Mouse (Mus musculus) retina, postnatal 1 day (tissue): ENCODE results near the gene Rgs7bp.

Source experiments
- DNase-seq: peaks from one replicate; pipeline ENCODE4 v3.0.0-alpha.2; 2012

Gene Rgs7bp

GRCm38 (mm10) chr13:105002831-105003157, 51.9 kb downstream of the Rgs7bp start:
- no peak for DNase-seq

GRCm38 (mm10) chr13:105002132-105002830, 52.4 kb downstream of the Rgs7bp start:
- no peak for DNase-seq

DNA sequence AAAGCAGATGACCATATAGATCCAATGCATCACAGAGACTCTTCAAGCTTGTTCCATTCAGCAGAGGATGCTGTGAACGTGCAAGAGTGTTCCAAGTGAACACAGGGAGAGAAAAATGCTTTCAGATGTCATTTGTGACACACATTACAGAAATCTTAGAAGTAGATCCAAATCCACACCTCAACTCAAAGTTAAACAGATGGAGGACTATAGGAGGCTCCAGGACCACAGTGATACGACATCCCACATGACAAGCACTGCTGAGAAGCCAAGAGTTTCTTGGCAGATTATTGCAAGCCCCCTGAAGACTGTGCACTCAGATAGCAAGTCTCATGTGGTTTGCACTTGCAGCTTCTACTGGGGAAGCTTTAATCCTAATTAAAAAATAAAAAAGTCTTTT, 53.0 kb downstream of the Rgs7bp start:
- DNase-seq = no peak

DNA sequence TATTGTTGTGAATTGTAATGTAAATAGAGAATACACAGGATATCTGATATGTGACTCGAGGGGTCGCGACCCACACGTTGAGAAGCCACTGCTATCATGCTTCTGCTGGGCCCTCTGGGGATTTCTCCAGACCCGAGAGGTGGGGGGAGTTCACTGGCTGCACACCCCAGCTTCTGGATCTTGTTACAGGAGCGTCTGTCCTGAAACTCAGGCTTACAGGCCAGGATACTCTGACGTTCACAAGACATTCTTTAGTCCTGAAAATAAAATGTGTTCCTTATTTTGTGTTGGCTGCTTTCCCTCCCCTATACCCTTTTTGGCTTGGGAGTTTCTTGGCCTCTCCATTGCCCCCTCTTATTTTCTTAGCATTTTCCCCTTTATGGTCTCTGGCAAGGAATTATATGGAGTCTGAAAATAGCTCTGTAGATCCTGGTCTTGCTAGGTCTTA, 65.9 kb downstream of the Rgs7bp start:
- no peak for DNase-seq

DNA sequence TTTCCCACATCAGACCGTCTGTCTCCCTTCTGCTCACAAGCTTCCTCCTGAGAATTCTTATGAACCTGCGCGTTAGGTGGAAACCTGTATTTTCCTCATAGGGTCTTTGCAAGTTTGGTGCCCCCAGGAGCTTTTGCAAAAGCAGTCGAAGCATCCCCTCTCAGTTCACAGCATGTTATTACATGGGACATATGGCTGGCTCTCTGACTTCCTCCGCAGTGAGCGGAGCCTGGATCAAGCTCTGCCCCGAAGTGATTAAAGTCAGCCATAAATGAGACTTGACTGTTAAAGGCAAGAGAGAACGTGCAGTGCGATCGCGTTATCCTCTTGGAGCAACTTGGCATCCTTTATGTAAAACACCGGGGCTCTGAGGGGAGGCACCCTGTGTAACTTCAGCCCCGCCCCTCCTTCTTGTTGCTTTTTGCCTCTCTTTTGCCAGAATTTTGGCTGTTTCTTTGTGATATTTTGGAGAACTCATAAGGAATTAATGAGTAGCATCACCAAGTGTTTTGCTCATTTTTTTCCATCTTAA, 66.7 kb downstream of the Rgs7bp start:
- DNase-seq = no peak

GRCm38 (mm10) chr13:104985691-104986090, 69.0 kb downstream of the Rgs7bp start:
- no peak for DNase-seq

- no peak for DNase-seq
Measured at GRCm38 (mm10) chr13:104983989-104984388, 70.7 kb downstream of the Rgs7bp start.

GRCm38 (mm10) chr13:104982781-104983353, 71.9 kb downstream of the Rgs7bp start:
- DNase-seq = no peak

GRCm38 (mm10) chr13:104978176-104978575, 76.6 kb downstream of the Rgs7bp start:
- no peak for DNase-seq

GRCm38 (mm10) chr13:104967486-104967885, 87.2 kb downstream of the Rgs7bp start:
- no peak for DNase-seq

DNA sequence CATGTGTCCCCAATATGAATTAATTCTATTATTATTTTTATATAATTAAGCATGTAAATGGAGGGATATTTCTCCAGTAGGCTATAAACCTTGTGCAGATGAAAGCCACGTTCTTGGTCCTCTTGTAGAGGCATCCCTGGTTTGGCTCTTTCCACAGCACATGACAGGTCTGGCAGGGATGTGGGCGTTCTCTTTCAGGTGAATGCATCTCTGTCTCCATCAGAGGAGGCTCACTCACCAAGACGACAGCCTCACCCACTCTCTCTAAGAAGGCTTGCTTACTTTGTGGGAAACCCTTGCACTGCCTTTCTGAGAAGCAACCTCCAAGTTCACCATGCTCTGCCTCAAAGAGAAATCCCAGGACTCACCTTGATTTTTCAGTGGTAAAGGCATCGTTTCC, 91.0 kb downstream of the Rgs7bp start:
- DNase-seq = no peak

DNA sequence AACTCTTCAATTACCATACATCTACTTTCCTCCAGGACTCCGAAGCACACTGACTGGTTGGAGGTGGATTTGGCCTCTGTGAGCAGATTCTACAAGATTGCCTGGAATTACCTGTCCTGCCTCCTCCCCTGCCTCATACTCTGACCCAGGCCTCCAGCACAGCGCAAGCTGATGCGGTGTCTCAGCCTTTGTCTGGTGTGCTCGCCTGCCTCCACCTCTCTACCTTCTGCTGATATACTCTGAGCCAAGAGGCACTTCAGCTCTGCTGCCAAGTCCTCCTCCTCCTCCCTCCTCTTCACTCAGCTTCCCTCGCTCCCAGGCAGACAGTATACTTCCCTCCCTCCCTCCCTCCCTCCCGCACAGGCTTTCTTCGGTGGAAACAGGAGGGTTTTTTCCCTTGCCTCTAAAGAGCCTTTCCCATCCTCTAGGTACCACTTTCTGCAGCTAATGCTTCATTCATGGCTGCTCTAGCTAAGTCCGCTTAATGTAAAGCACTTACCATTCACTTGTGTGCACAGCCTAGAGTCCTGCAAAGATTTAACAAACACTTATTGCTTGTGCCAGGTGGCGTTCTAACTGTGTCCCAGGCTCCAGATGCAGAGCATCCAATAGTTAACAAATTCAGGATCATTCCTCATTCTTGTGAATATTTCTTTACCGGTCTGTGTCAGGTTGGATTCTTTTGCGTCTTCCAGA, 91.9 kb downstream of the Rgs7bp start:
- DNase-seq = no peak

- no peak for DNase-seq
Measured at GRCm38 (mm10) chr13:104962166-104962565, 92.6 kb downstream of the Rgs7bp start.

DNA sequence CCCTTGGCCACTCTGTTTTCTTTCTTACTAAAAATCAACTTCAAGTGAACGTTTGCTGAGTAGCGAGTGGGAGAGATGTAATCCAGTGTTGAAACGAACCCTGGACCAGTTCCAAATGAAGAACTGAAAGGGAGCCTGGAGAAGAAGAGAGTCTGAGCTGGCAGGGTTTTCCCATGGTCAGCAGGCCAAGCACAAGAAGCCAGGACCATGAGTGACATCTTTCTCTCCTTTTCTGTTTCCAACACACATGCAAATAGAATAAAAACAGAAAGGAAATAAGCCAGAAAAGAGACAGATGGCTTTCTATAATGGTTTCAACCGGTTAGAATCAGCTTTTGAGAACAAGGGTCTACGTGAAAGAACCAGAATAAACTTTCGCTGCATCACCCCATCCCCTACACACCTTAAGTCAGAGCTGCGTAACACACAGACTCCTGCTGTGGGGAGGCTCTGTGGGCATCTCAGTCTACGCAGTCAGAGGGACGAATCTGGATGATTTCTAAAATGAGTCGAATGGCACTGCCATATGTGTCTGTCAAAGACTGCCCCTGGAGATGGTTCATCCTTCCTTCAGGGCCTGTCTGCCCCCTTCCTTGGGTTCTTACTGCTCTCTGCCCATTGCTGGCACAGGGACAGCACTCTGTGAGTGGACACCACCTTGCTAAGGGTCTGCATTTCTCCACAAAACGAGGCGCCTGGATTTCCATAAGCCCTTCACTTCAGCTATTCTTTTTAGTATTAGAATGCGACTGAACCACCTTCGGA, 93.6 kb downstream of the Rgs7bp start:
- no peak for DNase-seq

DNA sequence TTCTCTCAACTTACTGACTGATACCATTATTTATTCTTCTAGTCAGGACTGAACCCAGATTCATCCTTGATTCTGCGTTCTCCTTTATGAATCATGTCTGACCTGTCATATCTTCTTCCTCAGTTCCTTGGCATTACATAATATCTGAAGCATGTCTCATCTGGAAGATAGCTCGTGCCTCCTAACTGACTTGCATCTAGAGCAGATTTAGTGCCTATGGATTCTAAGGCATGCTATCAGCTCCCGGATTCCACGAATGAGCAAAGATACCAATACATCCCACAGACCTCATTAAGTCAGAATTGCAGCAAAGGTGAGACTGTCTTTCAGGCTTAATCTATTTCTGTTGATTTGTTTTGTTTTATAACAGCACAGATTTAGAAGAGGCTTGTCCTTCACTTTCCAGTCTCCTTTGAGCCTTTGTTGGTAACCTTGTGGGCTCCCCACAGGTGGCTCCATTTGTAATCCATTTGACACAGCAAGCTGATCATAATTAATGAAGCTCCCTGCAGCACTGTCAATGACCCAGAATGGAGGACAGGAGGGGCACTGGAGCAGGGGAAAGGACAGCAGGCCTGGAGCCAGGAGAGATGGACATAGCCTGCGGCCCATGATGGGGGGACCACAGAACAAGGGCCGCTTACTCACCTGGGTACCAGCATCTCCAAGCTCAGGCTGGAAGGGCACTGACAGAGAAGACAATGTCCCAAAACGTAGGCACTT, 94.4 kb downstream of the Rgs7bp start:
- no peak for DNase-seq

- no peak for DNase-seq
Measured at GRCm38 (mm10) chr13:104959733-104960132, 95.0 kb downstream of the Rgs7bp start.

- DNase-seq = peak; percentile 95
Measured at GRCm38 (mm10) chr13:104947958-104948357, 106.8 kb downstream of the Rgs7bp start.

GRCm38 (mm10) chr13:104940483-104940882, 114.2 kb downstream of the Rgs7bp start:
- DNase-seq = no peak

- DNase-seq = peak; percentile 72
Measured at GRCm38 (mm10) chr13:104939856-104940255, 114.9 kb downstream of the Rgs7bp start.

DNA sequence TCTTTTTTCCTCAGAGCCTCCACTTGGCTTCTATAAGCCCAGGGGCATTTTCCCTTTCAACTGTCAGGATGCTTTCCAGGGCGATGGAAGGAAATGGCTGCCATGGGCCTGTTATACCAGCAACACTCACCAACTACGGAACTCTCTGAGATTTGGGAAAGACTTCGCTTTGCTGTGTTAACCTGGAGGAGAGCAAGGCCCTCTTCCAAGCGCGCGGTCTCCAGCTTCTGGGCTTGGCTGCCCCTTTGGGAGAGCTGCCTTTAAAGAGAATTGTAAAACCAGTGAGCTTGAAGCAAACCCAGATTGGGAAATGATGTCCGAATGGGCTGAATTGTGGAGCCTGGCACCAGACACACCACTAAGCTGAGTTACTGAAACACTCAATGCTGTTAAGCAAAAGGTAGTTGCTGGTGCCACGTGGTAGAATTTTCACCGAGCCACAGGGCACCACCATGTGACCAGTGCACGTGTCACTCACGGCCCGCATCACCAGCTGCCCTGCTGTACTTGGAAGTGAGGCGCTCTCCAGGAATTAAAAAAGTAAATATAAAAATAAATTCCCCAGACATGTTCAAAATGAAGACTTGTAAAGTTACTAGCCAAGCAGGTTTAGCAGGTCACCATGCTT, 115.7 kb downstream of the Rgs7bp start:
- DNase-seq = no peak

DNA sequence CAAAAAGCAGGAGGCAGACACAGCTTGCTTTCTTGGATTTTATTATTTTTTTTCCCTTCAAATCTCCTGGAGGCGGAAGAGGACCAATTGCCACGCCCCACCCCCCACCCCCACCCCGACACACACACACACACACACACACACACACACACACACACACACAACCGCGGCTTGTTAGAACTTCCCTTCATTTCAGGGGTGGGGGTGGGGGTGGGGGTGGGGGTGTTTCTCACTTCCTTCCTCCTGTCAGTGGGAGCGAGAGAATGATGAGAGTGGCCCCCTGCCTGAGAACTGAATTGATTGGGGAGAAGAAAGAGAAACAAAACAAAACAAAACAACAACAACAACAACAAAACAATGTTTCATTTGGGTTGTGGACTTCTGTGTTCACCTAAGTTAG, 117.0 kb downstream of the Rgs7bp start:
- DNase-seq = no peak

DNA sequence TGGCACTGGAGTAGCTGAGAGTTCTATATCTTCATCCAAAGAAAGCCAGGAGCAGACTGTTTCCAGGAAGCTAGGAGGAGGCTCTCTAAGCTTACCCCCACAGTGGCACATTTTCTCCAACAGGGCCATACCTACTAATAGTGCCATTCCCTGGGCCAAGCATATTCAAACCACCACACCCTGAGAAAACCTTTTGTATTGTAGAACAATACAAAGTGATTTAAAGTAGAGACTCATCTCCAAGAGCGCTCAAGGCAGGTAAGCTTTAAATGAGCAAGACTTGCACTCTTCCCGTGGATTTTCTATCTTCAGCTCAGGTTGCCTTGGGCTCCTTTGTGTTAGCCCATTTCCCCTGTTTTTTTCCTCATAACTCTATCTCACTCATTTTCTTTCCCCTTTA, 118.1 kb downstream of the Rgs7bp start:
- no peak for DNase-seq
